Mouse (Mus musculus): Measurements from ENCODE around the gene Actr3b.

Actr3b gene

DNA sequence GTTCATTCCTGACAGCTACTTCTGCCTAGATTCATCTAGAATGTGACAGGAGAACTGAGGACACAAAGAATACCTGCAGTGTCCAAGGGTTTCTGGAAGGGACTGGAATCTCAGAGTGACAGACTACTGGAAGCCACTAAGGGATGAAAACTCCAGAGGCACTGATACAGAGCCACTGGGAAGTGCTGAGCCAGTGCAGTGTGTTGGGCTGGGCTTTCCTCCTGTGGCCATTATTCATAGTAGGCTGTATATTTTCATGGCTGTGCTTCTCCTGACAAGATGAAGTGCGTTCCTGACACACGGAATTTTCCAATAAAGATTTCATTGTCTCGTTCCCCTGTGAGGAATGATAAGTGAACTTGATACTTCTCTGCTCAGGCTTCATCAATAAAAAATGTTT lies 126.9 kb downstream of the Actr3b start:
- in situ Hi-C loops (cut with MboI, MseI): no loop called here

DNA sequence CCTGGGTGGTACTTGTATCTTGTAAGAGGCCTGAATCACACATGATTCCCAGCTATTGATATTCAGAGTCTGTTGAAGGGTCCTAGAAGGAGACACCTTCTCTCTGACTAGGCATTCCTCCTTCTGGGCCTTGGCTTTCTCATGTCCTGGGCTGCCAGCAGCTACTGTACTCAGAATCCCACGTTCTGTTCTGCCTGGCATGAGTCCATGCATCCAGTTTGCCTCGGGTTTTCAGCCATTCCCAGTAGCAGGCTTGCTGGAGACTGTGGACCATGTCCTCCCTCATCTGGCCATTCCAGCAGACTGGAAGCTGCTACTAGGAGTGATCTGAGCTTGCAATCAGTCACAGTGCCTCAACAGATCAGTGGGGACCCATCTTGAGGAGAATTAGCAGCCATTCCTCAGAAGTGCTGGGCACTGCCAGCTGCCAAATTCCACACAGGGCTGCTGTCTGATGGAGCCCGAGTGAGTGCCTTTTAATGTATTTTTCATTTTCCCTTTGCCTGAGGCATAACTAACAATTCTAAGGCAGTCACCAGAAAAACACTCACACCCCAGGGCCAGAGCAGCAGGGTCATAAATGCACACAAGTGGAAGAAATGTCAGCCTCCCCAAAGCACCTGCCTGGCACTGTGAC lies 130.1 kb downstream of the Actr3b start:
- in situ Hi-C loops (cut with MboI, MseI): no loop called here

DNA sequence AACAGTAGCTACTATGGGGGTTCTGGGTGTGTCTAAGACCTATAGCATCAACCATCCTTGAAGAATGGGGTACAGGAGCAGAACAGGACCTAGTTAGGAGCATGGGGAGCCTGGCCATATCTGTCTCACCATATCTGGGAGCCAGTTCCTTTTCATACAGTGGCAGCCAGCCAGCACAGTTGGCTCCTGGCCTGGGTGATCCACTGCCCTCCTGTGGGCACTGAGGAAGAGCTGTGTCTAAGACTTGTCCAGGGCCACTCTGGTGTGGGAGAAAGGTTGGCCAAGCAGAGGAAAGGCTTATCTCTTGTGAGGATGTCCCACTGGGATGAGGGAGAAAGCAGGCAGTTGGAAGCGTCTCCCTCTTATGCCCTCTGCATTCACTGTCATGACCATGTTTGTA lies 131.5 kb downstream of the Actr3b start:
- in situ Hi-C loops (cut with MboI, MseI): no loop called here

Measured in T-helper 2 cell (primary cell).